Mouse (Mus musculus) kidney, postnatal 4 days (tissue): ENCODE measurements around the gene Fpr-rs7.

Source experiments
- DNase-seq, 2 experiments: peaks; one replicate each; pipeline ENCODE4 v3.0.0; 2021; ENCODE audit warnings: mixed read lengths in 2 of 2

The Fpr-rs7 gene

DNA sequence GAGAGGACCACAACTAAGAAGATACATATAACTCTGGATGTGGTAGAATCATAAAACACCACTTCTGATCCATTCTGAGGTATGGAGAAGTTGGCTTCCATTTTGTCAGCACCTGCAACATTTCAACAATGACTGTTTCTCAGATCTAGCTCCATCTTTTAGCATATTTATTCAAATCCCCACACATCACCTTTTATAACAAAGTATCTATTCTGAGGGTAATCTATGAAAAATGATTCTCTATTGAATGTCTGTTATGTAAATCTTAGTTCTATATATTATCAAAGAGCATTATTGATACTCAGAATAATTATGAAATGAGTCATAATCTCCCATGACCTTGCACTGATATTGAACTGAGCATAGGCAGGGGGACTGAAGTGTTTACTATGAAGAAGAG, at the start of gene Fpr-rs7:
Gene Fpr-rs7, minus strand, starts transcription at position 101 of the 400 bp plus-strand sequence.
- DNase-seq = no peak

DNA sequence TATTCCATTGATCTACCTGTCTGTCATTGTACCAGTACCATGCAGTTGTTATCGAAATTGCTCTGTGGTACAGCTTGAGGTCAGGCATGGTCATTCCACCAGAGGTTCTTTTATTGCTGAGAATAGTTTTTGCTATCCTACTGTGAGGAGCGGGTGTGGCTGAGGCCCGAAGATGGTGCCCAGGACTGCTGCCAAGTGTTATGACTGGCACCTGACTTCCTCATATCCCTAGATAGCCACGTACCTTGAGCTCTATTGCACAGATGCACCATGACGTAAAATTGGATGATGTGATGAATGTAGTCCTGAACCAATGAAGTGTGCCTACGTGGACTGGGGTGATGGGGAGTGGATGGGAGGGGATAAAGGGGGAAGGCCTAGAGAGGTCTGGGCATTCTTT, 39.9 kb downstream of the Fpr-rs7 start:
- DNase-seq = no peak

GRCm38 (mm10) chr17:20071656-20072396, 42.2 kb downstream of the Fpr-rs7 start:
- no peak for DNase-seq
